Mouse (Mus musculus) thymus, adult 2 months (tissue): ENCODE data around the gene Platr25. TPM values are rescaled to one million over a fixed set of nuclear protein-coding genes. Genes with fewer than 3 reads are reported as not detected.
"Not testable (repeated sequence)": the region's sequence is repeated elsewhere in the genome, so short reads cannot be mapped to it uniquely, and the experiment has no call there.

Experiments used
- DNase-seq: peaks from one replicate; pipeline ENCODE4 v3.0.0; 2021
- H3K27ac ChIP-seq: fragments of 200-500 bp; 2 replicates; pipeline ENCODE4 v1.5.1; 2012; ENCODE audit warnings: low read length, control low read depth; ENCODE audit not compliant: control insufficient read depth, insufficient read depth
- H3K27me3 ChIP-seq: fragments of 200-500 bp; 2 replicates; pipeline ENCODE4 v1.6.1; 2012; ENCODE audit warnings: mild to moderate bottlenecking, low read length, moderate library complexity, mixed read lengths; ENCODE audit not compliant: control insufficient read depth, insufficient read depth
- H3K36me3 ChIP-seq: fragments of 200-500 bp; 2 replicates; pipeline ENCODE4 v1.6.1; 2012; ENCODE audit warnings: mild to moderate bottlenecking, low read length, moderate library complexity; ENCODE audit not compliant: control insufficient read depth, insufficient read depth
- H3K4me1 ChIP-seq: fragments of 200-500 bp; replicated peaks from 2 replicates; pipeline ENCODE4 v1.6.1; 2012; ENCODE audit warnings: low read length; ENCODE audit not compliant: control insufficient read depth, insufficient read depth
- H3K4me3 ChIP-seq: fragments of 200-500 bp; 2 replicates; pipeline ENCODE4 v1.5.1; 2012; ENCODE audit warnings: mild to moderate bottlenecking, low read length, control low read depth, moderate library complexity; ENCODE audit not compliant: control insufficient read depth, insufficient read depth
- CTCF ChIP-seq: fragments of 200-500 bp; IDR thresholded peaks from 2 replicates; pipeline ENCODE4 v1.5.1; 2012; ENCODE audit warnings: mild to moderate bottlenecking, control low read depth, low read length, moderate library complexity, borderline replicate concordance; ENCODE audit not compliant: control insufficient read depth, poor library complexity, insufficient read depth; ENCODE audit errors: extremely low read depth
- POLR2A ChIP-seq: fragments of 200-500 bp; IDR thresholded peaks from 2 replicates; pipeline ENCODE4 v1.6.1; 2012; ENCODE audit warnings: mild to moderate bottlenecking, low read length, control low read depth, moderate library complexity; ENCODE audit not compliant: control insufficient read depth, poor library complexity, insufficient read depth; ENCODE audit errors: extremely low read depth
- WGBS: fragments of 180-500 bp; shearing (Covaris S2); methylation state at CpG from one replicate; pipeline ENCODE4 v1.1.7; 2018; 5-methylcytosine and 5-hydroxymethylcytosine counted together
- polyA plus RNA-seq: library from polyadenylated mRNA; depleted of rRNA; stranded (reverse); fragments of >200 nt; gene quantifications from 2 replicates; pipeline ENCODE4 v1.2.3, GENCODE M21; 2012; rRNA removed

Gene Platr25
- polyA plus RNA-seq, 1 experiment: 1.6 TPM

- DNase-seq: no peak
- Histone ChIP-seq H3K36me3 (no peaks in the 10 kb centered on the region), H3K4me3 (peak overlapping the region; percentile 64), H3K27ac (no peak overlapping the region), H3K27me3 (no peaks in the 10 kb centered on the region), H3K4me1 (no peaks in the 10 kb centered on the region)
- 15% methylated on average over 8 of the region's 8 CpGs for WGBS
- TF ChIP-seq POLR2A (no peak), CTCF (no peak)
These were observed 107.2 kb downstream of the Platr25 start for GRCm38 (mm10) chr13:62653369-62653743.

GRCm38 (mm10) chr13:62652681-62653368 lies 107.7 kb downstream of the Platr25 start:
- not testable (repeated sequence) for H3K36me3 ChIP-seq, H3K4me1 ChIP-seq, H3K27me3 ChIP-seq, H3K27ac ChIP-seq
- peak overlapping the region; percentile 64 for H3K4me3 ChIP-seq
- DNase-seq: peak; percentile 72
- WGBS: 3% methylated on average over 16 of the region's 16 CpGs

- 43% methylated on average over 1 of the region's 1 CpGs for WGBS
- not testable (repeated sequence) for H3K27ac ChIP-seq, H3K4me1 ChIP-seq, H3K4me3 ChIP-seq, H3K27me3 ChIP-seq, H3K36me3 ChIP-seq
- peak; percentile 30 for DNase-seq
These were observed 133.4 kb downstream of the Platr25 start for GRCm38 (mm10) chr13:62627071-62627470.

- not testable (repeated sequence) for DNase-seq, H3K27me3 ChIP-seq, H3K4me1 ChIP-seq, H3K36me3 ChIP-seq, H3K27ac ChIP-seq
- peak overlapping the region; percentile 97 for H3K4me3 ChIP-seq
- 12% methylated on average over 7 of the region's 7 CpGs for WGBS
These were observed 136.2 kb downstream of the Platr25 start for GRCm38 (mm10) chr13:62624277-62624665.

GRCm38 (mm10) chr13:62623577-62624276 lies 136.8 kb downstream of the Platr25 start, which contains the start of gene 6720489N17Rik:
6720489N17Rik (minus strand) TSS chr13:62624182.
- not testable (repeated sequence) for H3K4me1 ChIP-seq, H3K27ac ChIP-seq, H3K36me3 ChIP-seq, H3K27me3 ChIP-seq
- peak within 1 kb of the TSS; percentile 97 for H3K4me3 ChIP-seq
- WGBS: 1% methylated on average over 15 of the region's 15 CpGs
- DNase-seq: peak; percentile 88

Other genes starting within 250 kb of the Platr25 start
- gene Zfp935, start 202.2 kb downstream of the Platr25 start, polyA plus RNA-seq: not detected in 2 replicates
- 2.3 and 2.7 TPM in 2 replicates for gene Zfp934, start 189.5 kb downstream of the Platr25 start, polyA plus RNA-seq
- 0.15 and 0.41 TPM in 2 replicates for gene 6720489N17Rik, start 136.5 kb downstream of the Platr25 start, polyA plus RNA-seq
- 2.5 and 3.7 TPM in 2 replicates for gene Gm5141, start 25.1 kb upstream of the Platr25 start, polyA plus RNA-seq
- gene Fbp2, start 97.7 kb upstream of the Platr25 start, polyA plus RNA-seq: 0.69 and 1.0 TPM in 2 replicates
- 2.3 and 4.6 TPM in 2 replicates for gene Fbp1, start 127.6 kb upstream of the Platr25 start, polyA plus RNA-seq
- gene 2010111I01Rik, start 204.2 kb upstream of the Platr25 start, polyA plus RNA-seq: 56.2 and 61.4 TPM in 2 replicates